Mouse (Mus musculus) forebrain, embryonic 16.5 days (tissue): Measurements from ENCODE around the gene Dbr1. TPM values are rescaled to one million over a fixed set of nuclear protein-coding genes. Genes with fewer than 3 reads are reported as not detected.

Source experiments
- ATAC-seq: fragments of 200-750 bp; cut with Nextera tagmentation; 2 replicates; pipeline ENCODE4 v1.8.0; 2017; ENCODE audit warnings: mild to moderate bottlenecking, moderate library complexity
- H3K27ac ChIP-seq: fragments of 300-500 bp; sonication (generic); 2 replicates; pipeline ENCODE4 v1.5.1; 2014; ENCODE audit warnings: low read length, control low read depth
- H3K27me3 ChIP-seq: fragments of 300-500 bp; sonication (generic); replicated peaks from 2 replicates; pipeline ENCODE4 v1.6.1; 2014; ENCODE audit warnings: low read length; ENCODE audit not compliant: control insufficient read depth, insufficient read depth
- H3K36me3 ChIP-seq: fragments of 300-500 bp; sonication (generic); 2 replicates; pipeline ENCODE4 v1.6.1; 2014; ENCODE audit not compliant: control insufficient read depth, insufficient read depth
- H3K4me1 ChIP-seq: fragments of 300-500 bp; sonication (generic); replicated peaks from 2 replicates; pipeline ENCODE4 v1.6.1; 2014; ENCODE audit warnings: low read length; ENCODE audit not compliant: control insufficient read depth, insufficient read depth
- H3K4me2 ChIP-seq: fragments of 300-500 bp; sonication (generic); 2 replicates; pipeline ENCODE4 v1.6.1; 2014; ENCODE audit warnings: mild to moderate bottlenecking, low read length, control low read depth
- H3K4me3 ChIP-seq: fragments of 300-500 bp; sonication (generic); replicated peaks from 2 replicates; pipeline ENCODE4 v1.5.1; 2014; ENCODE audit warnings: mild to moderate bottlenecking, low read length, control low read depth
- H3K9ac ChIP-seq: fragments of 300-500 bp; sonication (generic); replicated peaks from 2 replicates; pipeline ENCODE4 v1.6.1; 2014; ENCODE audit warnings: low read depth, low read length, control low read depth
- H3K9me3 ChIP-seq: fragments of 300-500 bp; sonication (generic); 2 replicates; pipeline ENCODE4 v1.6.1; 2016; ENCODE audit warnings: low read length; ENCODE audit not compliant: control insufficient read depth
- WGBS: fragments of 180-500 bp; shearing (Covaris S2); extraction: QIAGEN DNeasy Blood & Tissue Kit; methylation state at CpG from one replicate; pipeline ENCODE4 v1.1.7; 2014; 5-methylcytosine and 5-hydroxymethylcytosine counted together
- polyA plus RNA-seq: library from polyadenylated mRNA; unstranded; fragments of >200 nt; fragmentation: Nextera tagmentation; extraction: Ambion mirVana; gene quantifications from 2 replicates; pipeline ENCODE4 v1.2.1, GENCODE M21; 2015

Dbr1 gene
- polyA plus RNA-seq, 1 experiment from 2014 or later = 32.1 TPM

DNA sequence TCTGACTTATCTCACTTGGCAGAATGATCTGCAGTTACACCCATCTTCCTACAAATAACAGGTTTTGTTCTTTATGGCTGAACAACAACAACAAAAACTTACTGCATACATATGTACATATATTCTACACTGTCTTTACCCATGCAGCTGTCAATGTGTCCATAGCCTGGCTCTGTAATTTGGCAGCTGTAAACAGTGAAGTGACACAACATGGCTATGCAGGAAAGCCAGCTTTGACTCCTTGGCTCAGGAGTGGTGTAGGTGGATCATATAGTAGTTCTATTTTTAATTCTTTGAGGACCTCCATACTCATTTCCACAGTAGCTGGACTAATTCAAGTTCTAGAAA lies 16.1 kb upstream of the Dbr1 start:
- H3K9ac ChIP-seq = no peak overlapping the region
- no peaks in the 10 kb centered on the region for H3K9me3 ChIP-seq
- no peaks in the 10 kb centered on the region for H3K4me1 ChIP-seq
- H3K4me3 ChIP-seq = no peak overlapping the region
- no peaks in the 10 kb centered on the region for H3K36me3 ChIP-seq
- no peak overlapping the region for H3K27ac ChIP-seq
- H3K27me3 ChIP-seq = no peaks in the 10 kb centered on the region
- H3K4me2 ChIP-seq = no peak overlapping the region
- no peak for ATAC-seq

DNA sequence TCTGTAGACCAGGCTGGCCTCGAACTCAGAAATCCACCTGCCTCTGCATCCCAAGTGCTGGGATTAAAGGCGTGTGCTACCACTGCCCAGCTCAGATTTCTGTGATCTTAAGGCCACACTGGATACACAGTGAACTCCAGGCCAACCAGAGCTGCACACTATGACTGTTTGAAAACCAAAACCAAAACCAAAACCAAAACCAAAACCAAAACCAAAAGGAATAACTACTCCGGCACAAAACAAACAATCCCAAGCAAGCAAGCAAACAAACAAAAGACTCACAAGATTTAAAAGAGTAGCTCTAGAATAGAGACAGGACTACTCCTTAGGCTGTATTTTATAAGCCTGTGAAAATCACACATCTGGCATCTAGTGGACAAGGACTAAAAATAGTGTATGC lies 15.2 kb upstream of the Dbr1 start:
- no peaks in the 10 kb centered on the region for H3K9me3 ChIP-seq
- WGBS = 86% methylated on average over 3 of the region's 3 CpGs
- no peak overlapping the region for H3K4me2 ChIP-seq
- H3K4me3 ChIP-seq = no peak overlapping the region
- no peaks in the 10 kb centered on the region for H3K27me3 ChIP-seq
- no peaks in the 10 kb centered on the region for H3K4me1 ChIP-seq
- H3K27ac ChIP-seq = no peak overlapping the region
- H3K36me3 ChIP-seq = no peaks in the 10 kb centered on the region
- H3K9ac ChIP-seq = no peak overlapping the region
- ATAC-seq = no peak

DNA sequence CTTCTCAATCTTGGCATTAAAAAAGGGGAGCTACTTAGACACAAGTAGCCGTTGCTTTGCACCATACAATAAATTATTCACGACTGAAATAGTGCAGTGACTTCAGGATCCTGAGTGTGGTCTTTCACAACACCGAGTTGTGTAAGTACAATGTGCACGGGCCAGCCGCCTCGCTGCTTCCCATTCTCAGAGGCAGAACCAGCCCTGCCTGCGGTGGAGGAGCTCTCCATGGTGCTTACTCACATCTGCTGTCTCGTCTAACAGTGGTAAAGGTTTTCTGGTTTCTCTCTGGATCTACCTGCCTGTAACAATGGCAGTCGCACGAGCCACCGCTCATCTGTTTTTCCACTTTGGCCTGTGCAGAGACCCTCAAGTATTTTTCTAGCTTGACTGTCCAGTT lies 11.9 kb upstream of the Dbr1 start:
- Histone ChIP-seq H3K4me3 (no peak overlapping the region), H3K9me3 (no peaks in the 10 kb centered on the region), H3K27me3 (no peaks in the 10 kb centered on the region), H3K9ac (no peak overlapping the region), H3K4me1 (peaks cover 8% of the 10 kb centered on the region), H3K27ac (no peak overlapping the region), H3K4me2 (no peak overlapping the region), H3K36me3 (no peaks in the 10 kb centered on the region)
- WGBS = 32% methylated on average over 11 of the region's 11 CpGs
- no peak for ATAC-seq

DNA sequence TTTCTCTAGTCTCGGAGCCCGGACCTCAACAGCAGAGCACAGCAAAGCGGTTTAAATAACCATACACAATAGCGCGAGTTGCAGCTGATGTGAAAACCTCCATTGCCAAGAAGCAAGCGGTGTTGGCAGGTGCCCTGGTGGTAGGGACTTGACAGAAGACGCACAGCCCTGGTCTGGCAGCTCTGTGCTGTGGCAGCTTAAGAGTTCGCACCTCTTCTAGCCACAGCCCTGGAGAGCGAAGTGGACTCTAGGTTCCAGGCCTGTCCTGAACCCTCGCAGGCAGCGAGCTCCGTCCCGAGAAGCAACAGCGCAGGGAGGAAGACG lies 7.6 kb upstream of the Dbr1 start:
- Histone ChIP-seq H3K36me3 (no peaks in the 10 kb centered on the region), H3K4me1 (peaks cover 8% of the 10 kb centered on the region), H3K27ac (peak overlapping the region; percentile 95), H3K4me3 (peak overlapping the region; percentile 95), H3K27me3 (no peaks in the 10 kb centered on the region), H3K9me3 (no peaks in the 10 kb centered on the region), H3K9ac (peak overlapping the region; percentile 96), H3K4me2 (peak overlapping the region; percentile 93)
- under 1% methylated on average over 15 of the region's 15 CpGs for WGBS
- peak; percentile 43 for ATAC-seq

- H3K36me3 ChIP-seq = no peaks in the 10 kb centered on the region
- H3K4me1 ChIP-seq = peaks cover 8% of the 10 kb centered on the region
- WGBS = under 1% methylated on average over 66 of the region's 70 CpGs
- no peaks in the 10 kb centered on the region for H3K9me3 ChIP-seq
- ATAC-seq = peak; percentile 96
- peak within 1 kb of the TSS; percentile 96 for H3K9ac ChIP-seq
- no peaks in the 10 kb centered on the region for H3K27me3 ChIP-seq
- peak within 1 kb of the TSS; percentile 93 for H3K4me2 ChIP-seq
- H3K27ac ChIP-seq = peak within 1 kb of the TSS; percentile 95
- H3K4me3 ChIP-seq = peak within 1 kb of the TSS; percentile 95
Observed at GRCm38 (mm10) chr9:99568347-99569070, 7.1 kb upstream of the Dbr1 start, which contains the start of gene Armc8. Gene Armc8 (minus strand): TSS chr9:99568899.

GRCm38 (mm10) chr9:99569071-99569397 lies 6.6 kb upstream of the Dbr1 start:
- WGBS = 1% methylated on average over 9 of the region's 9 CpGs
- Histone ChIP-seq H3K9ac (peak overlapping the region; percentile 96), H3K36me3 (no peaks in the 10 kb centered on the region), H3K27me3 (no peaks in the 10 kb centered on the region), H3K4me2 (peak overlapping the region; percentile 93), H3K4me3 (peak overlapping the region; percentile 95), H3K4me1 (peaks cover 8% of the 10 kb centered on the region), H3K9me3 (no peaks in the 10 kb centered on the region), H3K27ac (peak overlapping the region; percentile 95)
- no peak; the same call in 1 of the 2 replicates for ATAC-seq

DNA sequence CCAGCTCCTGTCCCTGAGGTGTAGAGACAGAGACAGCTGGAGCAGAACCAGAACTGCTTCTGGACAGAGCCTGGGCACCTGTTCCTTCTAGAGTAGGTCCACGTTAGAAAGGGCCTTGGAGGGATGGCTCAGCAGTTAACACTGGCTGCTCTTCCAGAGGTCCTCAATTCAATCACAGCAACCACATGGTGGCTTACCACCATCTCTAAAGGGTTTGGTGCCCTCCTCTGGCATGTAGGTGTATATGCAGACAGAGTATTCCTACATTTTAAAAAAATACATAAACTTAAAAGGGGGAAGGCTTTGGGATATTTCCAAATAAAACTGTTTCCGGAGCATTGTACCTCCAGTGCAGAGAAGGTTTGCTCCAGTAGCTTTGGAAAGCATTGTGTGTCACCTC lies 5.1 kb downstream of the Dbr1 start:
- H3K36me3 ChIP-seq = peaks cover 19% of the 10 kb centered on the region
- peaks cover 14% of the 10 kb centered on the region for H3K4me1 ChIP-seq
- H3K9ac ChIP-seq = no peak overlapping the region
- H3K9me3 ChIP-seq = no peaks in the 10 kb centered on the region
- H3K27me3 ChIP-seq = no peaks in the 10 kb centered on the region
- H3K4me3 ChIP-seq = no peak overlapping the region
- H3K4me2 ChIP-seq = no peak overlapping the region
- H3K27ac ChIP-seq = no peak overlapping the region
- peak; percentile 42; the same call in 1 of the 2 replicates for ATAC-seq
- 53% methylated on average over 2 of the region's 2 CpGs for WGBS

DNA sequence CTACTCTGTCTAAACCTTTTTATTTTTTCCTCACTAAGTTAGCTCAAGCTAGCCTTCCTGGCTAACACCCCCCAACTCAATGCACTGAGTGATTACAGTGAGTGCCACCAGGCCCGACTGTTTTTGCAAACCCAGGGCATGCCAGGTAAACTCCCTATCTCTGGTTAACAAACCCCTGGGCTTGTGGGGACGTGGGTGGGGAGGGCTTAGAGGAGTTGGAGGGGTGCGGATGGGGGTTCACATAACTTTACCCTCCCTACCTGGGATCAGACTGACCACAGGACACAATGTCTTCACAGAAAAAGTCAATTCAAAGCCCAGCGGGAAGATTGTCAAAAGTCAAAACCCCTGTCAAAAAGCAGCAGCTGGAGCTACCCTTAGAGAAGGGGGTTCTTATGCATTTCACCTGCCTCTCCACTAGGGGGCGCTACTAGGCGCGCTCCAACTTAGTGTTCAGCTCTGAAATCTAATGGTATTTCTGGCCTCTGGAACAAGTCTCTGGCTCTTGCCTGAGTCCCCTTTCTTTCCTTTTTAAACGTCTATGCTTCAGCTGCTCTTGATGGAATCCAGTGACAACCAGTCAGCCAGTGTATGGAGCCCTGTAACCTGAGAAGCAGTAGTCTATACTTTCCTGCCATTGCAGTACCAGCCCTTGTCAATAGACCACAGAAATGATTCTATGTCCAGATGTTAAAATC lies 12.1 kb downstream of the Dbr1 start:
- Histone ChIP-seq H3K4me3 (no peak overlapping the region), H3K9ac (no peak overlapping the region), H3K4me2 (no peak overlapping the region), H3K4me1 (no peaks in the 10 kb centered on the region), H3K27ac (no peak overlapping the region), H3K9me3 (no peaks in the 10 kb centered on the region), H3K36me3 (peaks cover 11% of the 10 kb centered on the region), H3K27me3 (no peaks in the 10 kb centered on the region)
- 30% methylated on average over 8 of the region's 8 CpGs for WGBS
- no peak for ATAC-seq

DNA sequence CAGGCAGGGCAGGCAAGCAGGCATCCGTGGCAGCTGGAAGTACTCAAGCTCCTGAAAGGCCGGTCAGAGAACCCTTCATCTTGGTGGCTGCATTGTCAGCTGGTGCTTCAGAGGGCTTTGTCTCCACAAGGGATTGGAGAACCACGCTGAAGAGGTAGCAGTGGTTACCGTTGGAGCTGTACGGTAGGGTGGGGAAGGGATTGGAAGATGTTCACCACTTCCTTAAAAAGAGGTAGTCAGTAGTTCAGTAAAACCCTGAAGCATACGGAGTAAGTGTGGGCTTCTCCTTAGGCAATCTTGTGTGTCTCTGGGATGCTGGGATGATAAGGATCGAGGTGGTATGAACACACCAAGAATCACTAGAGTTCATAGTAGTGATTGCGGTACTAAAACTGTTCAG lies 15.5 kb downstream of the Dbr1 start:
- ATAC-seq = no peak
- no peaks in the 10 kb centered on the region for H3K27me3 ChIP-seq
- H3K4me3 ChIP-seq = no peak overlapping the region
- H3K9me3 ChIP-seq = no peaks in the 10 kb centered on the region
- no peaks in the 10 kb centered on the region for H3K36me3 ChIP-seq
- no peak overlapping the region for H3K4me2 ChIP-seq
- H3K27ac ChIP-seq = no peak overlapping the region
- no peaks in the 10 kb centered on the region for H3K4me1 ChIP-seq
- no peak overlapping the region for H3K9ac ChIP-seq
- WGBS = 75% methylated on average over 8 of the region's 8 CpGs
